Mouse (Mus musculus) lung, embryonic 14.5 days (tissue): ENCODE results near the gene Foxn2. TPM values are rescaled to one million over a fixed set of nuclear protein-coding genes. Genes with fewer than 3 reads are reported as not detected.
A peak's percentile ranks its signal among the peaks of the same experiment; 100 is the strongest.

ENCODE experiments used
- ATAC-seq: fragments of 200-750 bp; cut with Nextera tagmentation; 2 replicates; pipeline ENCODE4 v1.8.0; 2017; ENCODE audit warnings: mild to moderate bottlenecking, moderate TSS enrichment, moderate library complexity; ENCODE audit not compliant: insufficient read depth
- DNase-seq: peaks from one replicate; pipeline ENCODE4 v3.0.0-alpha.2; 2015
- H3K27ac ChIP-seq: fragments of 300-500 bp; sonication (generic); 2 replicates; pipeline ENCODE4 v1.5.1; 2014; ENCODE audit warnings: low read depth, mild to moderate bottlenecking, moderate library complexity
- H3K27me3 ChIP-seq: fragments of 300-500 bp; sonication (generic); 2 replicates; pipeline ENCODE4 v1.6.1; 2014; ENCODE audit warnings: low read length, control low read depth; ENCODE audit not compliant: insufficient read depth
- H3K36me3 ChIP-seq: fragments of 300-500 bp; sonication (generic); 2 replicates; pipeline ENCODE4 v1.6.1; 2014; ENCODE audit warnings: control low read depth; ENCODE audit not compliant: insufficient read depth
- H3K4me1 ChIP-seq: fragments of 300-500 bp; sonication (generic); 2 replicates; pipeline ENCODE4 v1.6.1; 2014; ENCODE audit warnings: antibody characterized with exemption, control low read depth; ENCODE audit not compliant: insufficient read depth
- H3K4me2 ChIP-seq: fragments of 300-500 bp; sonication (generic); 2 replicates; pipeline ENCODE4 v1.6.1; 2014; ENCODE audit warnings: mild to moderate bottlenecking
- H3K4me3 ChIP-seq: fragments of 300-500 bp; sonication (generic); 2 replicates; pipeline ENCODE4 v1.5.1; 2014; ENCODE audit warnings: low read depth, low read length
- H3K9ac ChIP-seq: fragments of 300-500 bp; sonication (generic); 2 replicates; pipeline ENCODE4 v1.6.1; 2014
- H3K9me3 ChIP-seq: fragments of 300-500 bp; sonication (generic); 2 replicates; pipeline ENCODE4 v1.6.1; 2016; ENCODE audit warnings: low read depth, low read length, control low read depth
- CTCF ChIP-seq: IDR thresholded peaks from 2 replicates; pipeline ENCODE4 v1.5.1; 2016; ENCODE audit warnings: antibody characterized with exemption, low read depth
- WGBS: fragments of 180-500 bp; shearing (Covaris S2); extraction: QIAGEN DNeasy Blood & Tissue Kit; methylation state at CpG from one replicate; pipeline ENCODE4 v1.1.7; 2014; 5-methylcytosine and 5-hydroxymethylcytosine counted together
- polyA plus RNA-seq: library from polyadenylated mRNA; unstranded; fragments of >200 nt; fragmentation: Nextera tagmentation; extraction: Ambion mirVana; gene quantifications from 2 replicates; pipeline ENCODE4 v1.2.1, GENCODE M21; 2014

The Foxn2 gene
- polyA plus RNA-seq, 1 experiment from 2014 or later = 15.3 TPM

DNA sequence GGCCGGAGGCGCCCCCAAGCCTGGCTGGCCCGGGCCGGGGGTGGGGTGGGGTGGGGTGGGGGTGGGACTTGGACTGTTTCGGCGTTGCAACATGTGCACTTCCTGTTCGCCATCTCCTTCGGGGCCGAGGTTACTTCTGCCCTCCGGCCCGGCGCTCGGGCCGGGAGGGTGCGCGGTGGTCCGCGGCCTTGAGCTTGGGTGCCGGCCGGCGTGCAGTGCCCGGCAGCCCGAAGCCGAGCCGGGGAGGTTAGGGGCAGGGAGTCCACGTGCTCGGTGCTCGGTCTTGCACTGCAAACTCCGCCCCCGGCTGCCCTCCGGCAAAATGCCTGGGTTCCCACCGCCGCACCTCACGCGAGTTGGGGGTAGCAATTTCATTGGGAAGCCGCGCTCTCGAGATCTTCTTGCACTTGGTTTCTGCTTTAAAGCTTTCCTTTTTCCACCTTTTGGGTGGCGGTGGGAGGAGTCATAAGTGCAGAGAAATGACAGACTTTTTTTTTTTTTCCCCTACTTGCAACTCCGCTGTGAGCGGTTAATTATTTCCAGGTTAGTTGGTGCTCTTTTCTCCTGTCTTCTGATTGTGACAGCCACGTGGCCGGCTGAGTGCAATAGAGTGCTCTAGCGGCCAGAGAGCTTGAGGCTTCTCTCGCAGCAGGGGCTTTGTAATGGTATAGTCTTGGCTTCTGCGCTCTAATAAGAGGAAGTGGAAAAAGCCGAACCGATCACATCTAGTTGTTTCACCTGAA is 1.1 kb downstream of the Foxn2 start:
- H3K4me1 ChIP-seq = no peaks in the 10 kb centered on the region
- no peaks in the 10 kb centered on the region for H3K36me3 ChIP-seq
- ATAC-seq = peak; percentile 52
- WGBS = under 1% methylated on average over 41 of the region's 48 CpGs
- TF ChIP-seq CTCF = no peak
- no peaks in the 10 kb centered on the region for H3K27me3 ChIP-seq
- peak overlapping the region; percentile 93 for H3K27ac ChIP-seq
- no peaks in the 10 kb centered on the region; the same call in 1 of the 2 replicates for H3K9me3 ChIP-seq
- H3K4me2 ChIP-seq = peak overlapping the region; percentile 64
- H3K4me3 ChIP-seq = peak overlapping the region; percentile 97
- H3K9ac ChIP-seq = peak overlapping the region; percentile 89
- DNase-seq = peak; percentile 81

DNA sequence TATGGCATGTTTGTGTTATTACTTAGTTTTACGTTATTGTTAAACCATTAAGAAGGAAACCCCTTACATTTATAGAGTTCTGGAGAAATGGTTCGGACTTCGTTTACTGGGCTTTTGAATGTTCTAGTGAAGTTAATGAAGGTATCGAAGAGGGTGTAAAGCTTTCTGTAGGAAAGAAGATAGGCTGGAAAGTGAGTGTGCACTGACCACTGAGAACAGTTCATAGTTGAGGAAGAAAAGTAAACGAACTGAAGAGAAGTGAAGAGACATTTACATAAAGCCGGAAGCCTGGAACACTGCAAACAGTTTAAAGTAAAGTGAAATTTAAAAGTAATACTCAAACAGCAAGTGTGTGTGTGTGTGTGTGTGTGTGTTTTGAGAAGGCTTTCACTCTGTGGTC is 2.1 kb downstream of the Foxn2 start:
- Histone ChIP-seq H3K4me1 (no peaks in the 10 kb centered on the region), H3K4me2 (peak overlapping the region; percentile 55), H3K36me3 (no peaks in the 10 kb centered on the region), H3K9me3 (no peaks in the 10 kb centered on the region), H3K27ac (no peak overlapping the region), H3K27me3 (no peaks in the 10 kb centered on the region), H3K9ac (no peak overlapping the region), H3K4me3 (peak overlapping the region; percentile 19; the same call in 1 of the 2 replicates)
- no peak for TF ChIP-seq CTCF
- WGBS = 38% methylated on average over 6 of the region's 6 CpGs
- DNase-seq (peak; percentile 17), ATAC-seq (no peak)

DNA sequence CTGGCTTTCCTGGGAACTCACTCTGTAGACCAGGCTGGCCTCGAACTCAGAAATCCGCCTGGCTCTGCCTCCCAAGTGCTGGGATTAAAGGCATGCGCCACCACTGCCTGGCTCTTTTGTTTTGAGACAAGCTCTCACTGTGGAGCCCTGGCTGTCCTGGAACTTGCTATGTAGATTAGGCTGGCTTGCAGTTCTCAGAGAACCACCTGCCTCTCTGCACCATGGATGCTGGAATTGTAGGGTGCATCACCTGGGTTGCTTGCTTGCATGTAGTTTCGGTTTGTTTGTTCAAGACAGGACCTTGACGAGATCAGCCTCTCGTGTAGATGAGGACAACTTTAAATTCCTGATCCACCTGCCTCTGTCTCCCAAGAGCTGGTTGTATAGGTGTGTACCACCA is 2.7 kb downstream of the Foxn2 start:
- DNase-seq (no peak), ATAC-seq (no peak)
- Histone ChIP-seq H3K27ac (no peak overlapping the region), H3K4me1 (no peaks in the 10 kb centered on the region), H3K4me2 (peak overlapping the region; percentile 55), H3K4me3 (peak overlapping the region; percentile 19; the same call in 1 of the 2 replicates), H3K27me3 (no peaks in the 10 kb centered on the region), H3K9ac (no peak overlapping the region), H3K36me3 (no peaks in the 10 kb centered on the region), H3K9me3 (no peaks in the 10 kb centered on the region)
- WGBS = 78% methylated on average over 6 of the region's 6 CpGs
- TF ChIP-seq CTCF = no peak

DNA sequence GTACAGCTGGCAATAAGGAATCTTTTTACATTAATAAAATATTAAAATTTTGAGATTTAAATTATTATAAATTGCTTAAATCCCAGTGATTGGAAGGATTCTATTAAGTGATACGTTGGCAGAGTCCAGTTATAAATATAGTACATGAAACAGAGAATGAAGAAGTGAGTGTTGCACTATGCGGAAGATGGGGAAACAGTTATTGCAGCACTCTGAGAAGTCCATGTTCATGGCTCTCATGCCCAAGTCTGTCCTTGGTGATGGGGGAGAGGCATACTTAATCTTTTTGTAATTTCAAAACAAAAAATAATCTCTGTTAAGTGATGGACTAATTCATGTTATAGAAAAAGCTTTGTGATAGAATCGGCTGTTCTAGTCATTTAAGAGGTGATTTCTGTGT is 17.6 kb downstream of the Foxn2 start:
- no peak overlapping the region for H3K4me2 ChIP-seq
- H3K9me3 ChIP-seq = no peaks in the 10 kb centered on the region
- ATAC-seq (no peak), DNase-seq (no peak)
- 94% methylated on average over 3 of the region's 3 CpGs for WGBS
- TF ChIP-seq CTCF = no peak
- no peak overlapping the region for H3K4me3 ChIP-seq
- no peaks in the 10 kb centered on the region for H3K27me3 ChIP-seq
- H3K36me3 ChIP-seq = peaks cover 4% of the 10 kb centered on the region; the same call in 1 of the 2 replicates
- H3K4me1 ChIP-seq = no peaks in the 10 kb centered on the region; the same call in 1 of the 2 replicates
- H3K27ac ChIP-seq = no peak overlapping the region
- no peak overlapping the region for H3K9ac ChIP-seq

DNA sequence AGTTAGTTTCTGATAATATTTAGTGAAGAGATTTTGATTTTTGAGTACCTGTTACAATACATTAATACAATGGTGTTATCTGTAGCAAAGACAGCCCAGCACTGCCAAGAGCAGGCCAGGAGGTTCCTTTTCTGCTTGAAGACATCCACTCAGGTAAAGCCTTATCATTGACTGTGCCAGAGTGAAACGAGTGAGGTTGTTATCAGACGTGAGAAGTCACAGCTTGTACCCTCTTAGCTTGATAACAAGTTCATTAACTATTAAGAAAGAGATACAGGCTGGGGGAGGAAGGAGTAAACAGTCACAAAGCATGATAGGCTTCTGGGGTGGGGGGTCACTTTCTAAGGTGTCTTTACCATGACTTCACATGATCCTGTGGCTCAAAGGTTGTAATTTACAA is 19.0 kb downstream of the Foxn2 start:
- Histone ChIP-seq H3K27ac (no peak overlapping the region), H3K36me3 (peaks cover 5% of the 10 kb centered on the region; the same call in 1 of the 2 replicates), H3K4me1 (no peaks in the 10 kb centered on the region; the same call in 1 of the 2 replicates), H3K4me2 (no peak overlapping the region), H3K9me3 (no peaks in the 10 kb centered on the region), H3K4me3 (no peak overlapping the region), H3K9ac (no peak overlapping the region), H3K27me3 (no peaks in the 10 kb centered on the region)
- TF ChIP-seq CTCF = no peak
- ATAC-seq = no peak
- 19% methylated on average over 2 of the region's 2 CpGs for WGBS
- DNase-seq = no peak

DNA sequence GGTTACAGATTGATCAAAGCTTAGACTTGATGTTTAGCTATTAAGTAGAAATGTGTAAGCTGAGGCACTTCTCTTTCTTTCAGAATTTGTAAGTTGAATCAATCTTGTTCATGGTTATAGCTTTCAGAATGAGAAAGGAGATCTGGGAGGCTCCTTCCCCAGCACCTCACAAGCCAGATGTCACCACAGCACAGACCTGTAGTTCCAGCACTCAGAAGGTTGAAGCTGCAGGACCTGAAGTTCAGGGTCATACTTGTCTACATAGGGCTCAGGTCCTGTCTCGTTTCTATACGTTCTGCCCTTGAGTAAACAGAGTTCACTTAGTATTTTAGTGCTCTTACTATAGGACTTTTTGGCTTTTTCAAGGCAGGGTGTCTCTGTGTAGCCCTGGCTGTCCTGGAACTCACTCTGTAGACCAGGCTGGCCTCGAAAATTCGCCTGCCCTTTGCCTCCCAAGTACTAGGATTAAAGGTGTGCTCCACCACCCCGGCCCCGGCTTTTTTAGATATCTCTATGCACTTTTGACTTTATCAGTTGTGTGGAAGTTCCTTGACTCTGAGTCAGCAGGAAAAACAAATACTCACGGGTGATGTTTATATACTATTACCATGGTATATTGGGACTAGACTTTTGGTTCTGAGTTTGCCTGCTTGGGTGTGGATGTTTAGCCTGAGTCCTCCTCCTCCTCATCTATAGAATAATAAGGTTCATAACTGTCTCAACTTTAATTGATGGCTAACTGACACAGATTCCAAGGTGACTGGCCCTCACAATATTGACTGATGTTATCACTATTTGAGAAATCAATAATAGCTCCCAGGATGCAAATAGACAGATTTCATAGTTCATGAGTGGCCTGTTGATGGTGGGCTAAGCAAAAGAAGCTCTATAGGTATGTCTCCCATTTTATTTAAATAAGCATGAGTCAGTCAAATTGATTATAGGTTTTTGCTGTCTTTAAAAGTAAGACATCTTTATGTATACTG is 19.7 kb downstream of the Foxn2 start:
- no peaks in the 10 kb centered on the region for H3K9me3 ChIP-seq
- 46% methylated on average over 7 of the region's 7 CpGs for WGBS
- no peak for ATAC-seq

DNA sequence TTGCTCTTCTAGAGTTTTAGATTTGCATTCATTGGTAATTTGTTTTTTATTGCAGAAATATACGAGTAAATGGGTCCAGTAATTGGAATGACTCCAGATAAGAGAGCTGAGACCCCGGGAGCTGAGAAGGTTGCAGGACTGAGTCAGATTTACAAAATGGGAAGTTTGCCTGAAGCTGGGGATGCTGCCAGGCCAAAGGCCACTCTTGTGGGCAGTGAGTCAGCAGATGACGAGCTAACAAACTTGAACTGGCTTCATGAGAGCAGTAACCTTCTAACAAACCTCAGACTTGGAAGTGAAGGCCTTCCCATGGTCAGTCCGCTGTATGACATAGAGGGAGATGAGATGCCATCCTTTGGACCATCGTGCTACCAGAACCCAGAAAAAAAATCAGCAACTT is 22.1 kb downstream of the Foxn2 start:
- Histone ChIP-seq H3K27me3 (no peaks in the 10 kb centered on the region), H3K4me1 (no peaks in the 10 kb centered on the region; the same call in 1 of the 2 replicates), H3K4me3 (no peak overlapping the region), H3K36me3 (peaks cover 8% of the 10 kb centered on the region; the same call in 1 of the 2 replicates), H3K9ac (no peak overlapping the region), H3K27ac (no peak overlapping the region), H3K4me2 (no peak overlapping the region), H3K9me3 (no peaks in the 10 kb centered on the region)
- ATAC-seq = no peak
- peak; percentile 37 for DNase-seq
- TF ChIP-seq CTCF = no peak
- 68% methylated on average over 5 of the region's 5 CpGs for WGBS

More for the DNA sequence above, 19.7 kb downstream of the Foxn2 start:
- Histone ChIP-seq H3K36me3 (peaks cover 5% of the 10 kb centered on the region; the same call in 1 of the 2 replicates), H3K4me1 (no peaks in the 10 kb centered on the region; the same call in 1 of the 2 replicates), H3K4me2 (no peak overlapping the region), H3K9ac (no peak overlapping the region), H3K27ac (no peak overlapping the region), H3K4me3 (no peak overlapping the region), H3K27me3 (no peaks in the 10 kb centered on the region)
- TF ChIP-seq CTCF = no peak
- no peak for DNase-seq
